Comparison of ENCODE assay signal across 8 mouse cellular contexts in genomic region chr4:147959881-147960831, GRCm38 (mm10). TPM values are rescaled to one million over a fixed set of nuclear protein-coding genes. Genes with fewer than 3 reads are reported as not detected.
DNase-seq lines count a peak whose midpoint lies in the region; ATAC-seq and TF ChIP-seq lines count a peak whose summit lies in the region.

No protein-coding gene starts in this region.

- no peak for TF ChIP-seq POLR2A in testis, adult 2 months (IDR thresholded peaks at IDR 0.05; ENCODE audit: control insufficient read depth, low read depth, low read length)

- no peaks in the 10 kb centered on the region for H3K9me3 ChIP-seq in forebrain, postnatal 0 days (ENCODE audit: low read length)
- no peaks in the 10 kb centered on the region for H3K9me3 ChIP-seq in liver, embryonic 11.5 days (ENCODE audit: control insufficient read depth, low read length)

- peak; percentile 46; the same call in 1 of the 2 replicates for TF ChIP-seq CTCF in testis, adult 2 months (IDR thresholded peaks at IDR 0.05; ENCODE audit: control insufficient read depth, insufficient read depth, insufficient replicate concordance, low read depth, low read length)
- TF ChIP-seq CTCF in forebrain, postnatal 0 days (IDR thresholded peaks at IDR 0.05; ENCODE audit: low read depth), result peak; percentile 82

- no peak overlapping the region for H3K4me2 ChIP-seq in forebrain, postnatal 0 days (ENCODE audit: low read depth)
- no peak overlapping the region for H3K4me2 ChIP-seq in liver, embryonic 11.5 days

- no peak overlapping the region for H3K9ac ChIP-seq in forebrain, postnatal 0 days
- H3K9ac ChIP-seq in liver, embryonic 11.5 days (ENCODE audit: low read depth, low read length), result no peak overlapping the region

- peak; percentile 79 for ATAC-seq in forebrain, postnatal 0 days
- ATAC-seq in inflammation-experienced regulatory T-cells, adult 6 months, result peak; percentile 90
- peak; percentile 53 for ATAC-seq in liver, embryonic 11.5 days (replicated peaks; ENCODE audit: low FRiP score)

- 40% methylated on average over 6 of the region's 6 CpGs for WGBS in forebrain, postnatal 0 days
- 36% methylated on average over 6 of the region's 6 CpGs for WGBS in liver, embryonic 11.5 days

- H3K4me3 ChIP-seq in testis, adult 2 months (ENCODE audit: control insufficient read depth, low read depth, low read length), result no peak overlapping the region
- no peak overlapping the region for H3K4me3 ChIP-seq in forebrain, postnatal 0 days (ENCODE audit: low read depth, low read length)
- H3K4me3 ChIP-seq in liver, embryonic 11.5 days (ENCODE audit: low read depth, low read length), result no peak overlapping the region

- no peak overlapping the region for H3K27ac ChIP-seq in testis, adult 2 months (ENCODE audit: control insufficient read depth, insufficient read depth, low read depth, low read length)
- H3K27ac ChIP-seq in forebrain, postnatal 0 days (ENCODE audit: low read depth, low read length), result no peak overlapping the region
- H3K27ac ChIP-seq in liver, embryonic 11.5 days (ENCODE audit: low read depth, low read length), result no peak overlapping the region

- H3K4me1 ChIP-seq in testis, adult 2 months (ENCODE audit: control insufficient read depth, insufficient read depth, low read length), result peaks cover 5% of the 10 kb centered on the region
- no peaks in the 10 kb centered on the region for H3K4me1 ChIP-seq in forebrain, postnatal 0 days (ENCODE audit: insufficient read depth)
- no peaks in the 10 kb centered on the region for H3K4me1 ChIP-seq in liver, embryonic 11.5 days (replicated peaks; ENCODE audit: control insufficient read depth, insufficient read depth, low read length)

- DNase-seq in testis, postnatal 14 days (ENCODE audit: low spot score), result no peak
- peak; percentile 89 for DNase-seq in c-Kit-positive CD71-negative TER-119-negative erythroid progenitor cells, embryonic 14.5 days (ENCODE audit: low read depth)
- peak; percentile 73 for DNase-seq in forebrain, postnatal 0 days
- peak; percentile 57 for DNase-seq in liver, embryonic 11.5 days (ENCODE audit: low spot score)
- peak; percentile 75 for DNase-seq in naive thymus-derived CD4-positive, alpha-beta T cell, adult 2 months (ENCODE audit: low read depth)
- peak; percentile 68 for DNase-seq in thymus, postnatal 14 days

- H3K36me3 ChIP-seq in testis, adult 2 months (ENCODE audit: control insufficient read depth, insufficient read depth, low read length), result no peaks in the 10 kb centered on the region
- H3K36me3 ChIP-seq in forebrain, postnatal 0 days (ENCODE audit: insufficient read depth), result no peaks in the 10 kb centered on the region
- H3K36me3 ChIP-seq in liver, embryonic 11.5 days (ENCODE audit: control insufficient read depth, insufficient read depth, low read length), result no peaks in the 10 kb centered on the region

- no peaks in the 10 kb centered on the region for H3K27me3 ChIP-seq in testis, adult 2 months (ENCODE audit: control insufficient read depth, insufficient read depth, low read length)
- no peaks in the 10 kb centered on the region for H3K27me3 ChIP-seq in forebrain, postnatal 0 days (ENCODE audit: insufficient read depth, low read length)
- H3K27me3 ChIP-seq in liver, embryonic 11.5 days (replicated peaks; ENCODE audit: control insufficient read depth, insufficient read depth, low read length), result no peaks in the 10 kb centered on the region

RNA-seq across cellular contexts. Expression of gene 2510039O18Rik, which starts 19.5 kb away (rescaled TPM):
- 35.5 and 38.1 TPM in 2 replicates for polyA plus RNA-seq in testis, adult 2 months (2012; rRNA removed)
- 43.4 and 57.7 TPM in 2 replicates for total RNA-seq in forebrain, postnatal 0 days (2014; rRNA removed)
- 12.0 and 12.8 TPM in 2 replicates for polyA plus RNA-seq in forebrain, postnatal 0 days (2015; fragmentation: Nextera tagmentation; extraction: Ambion mirVana)
- polyA plus RNA-seq in inflammation-experienced regulatory T-cells, adult 6 months (2017; shearing (Covaris generic)), result 10 to 100 TPM in 1 of 3 experiments, 1 to 10 TPM in 2; 7.2 to 11.6 (median 8.3) TPM
- 18.6 and 19.2 TPM in 2 replicates for polyA plus RNA-seq in liver, embryonic 11.5 days (2014; fragmentation: Nextera tagmentation; extraction: Ambion mirVana)

RNA-seq across cellular contexts. Expression of gene Plod1, which starts 23.6 kb away (rescaled TPM):
- polyA plus RNA-seq in testis, adult 2 months (2012; rRNA removed), result 7.2 and 8.8 TPM in 2 replicates
- 13.5 and 18.8 TPM in 2 replicates for total RNA-seq in forebrain, postnatal 0 days (2014; rRNA removed)
- 17.3 and 17.9 TPM in 2 replicates for polyA plus RNA-seq in forebrain, postnatal 0 days (2015; fragmentation: Nextera tagmentation; extraction: Ambion mirVana)
- 1 to 10 TPM; 1.3 to 4.5 (median 3.1) TPM for polyA plus RNA-seq in inflammation-experienced regulatory T-cells, adult 6 months (2017; shearing (Covaris generic))
- 32.6 and 33.9 TPM in 2 replicates for polyA plus RNA-seq in liver, embryonic 11.5 days (2014; fragmentation: Nextera tagmentation; extraction: Ambion mirVana)

RNA-seq across cellular contexts. Expression of gene Nppb, which starts 25.4 kb away (rescaled TPM):
- polyA plus RNA-seq in testis, adult 2 months (2012; rRNA removed), result not detected in 2 replicates
- not detected in 2 replicates for total RNA-seq in forebrain, postnatal 0 days (2014; rRNA removed)
- 0.21 TPM in 1 of 2 replicates, not detected in the other for polyA plus RNA-seq in forebrain, postnatal 0 days (2015; fragmentation: Nextera tagmentation; extraction: Ambion mirVana)
- not detected for polyA plus RNA-seq in inflammation-experienced regulatory T-cells, adult 6 months (2017; shearing (Covaris generic))
- 1.1 TPM in 1 of 2 replicates, not detected in the other for polyA plus RNA-seq in liver, embryonic 11.5 days (2014; fragmentation: Nextera tagmentation; extraction: Ambion mirVana)

RNA-seq across cellular contexts. Expression of gene Nppa, which starts 40.4 kb away (rescaled TPM):
- polyA plus RNA-seq in testis, adult 2 months (2012; rRNA removed), result not detected in 2 replicates
- 1.5 TPM in 1 of 2 replicates, not detected in the other for total RNA-seq in forebrain, postnatal 0 days (2014; rRNA removed)
- 1.1 and 2.2 TPM in 2 replicates for polyA plus RNA-seq in forebrain, postnatal 0 days (2015; fragmentation: Nextera tagmentation; extraction: Ambion mirVana)
- polyA plus RNA-seq in inflammation-experienced regulatory T-cells, adult 6 months (2017; shearing (Covaris generic)), result not detected
- 7.2 and 32.9 TPM in 2 replicates for polyA plus RNA-seq in liver, embryonic 11.5 days (2014; fragmentation: Nextera tagmentation; extraction: Ambion mirVana)

RNA-seq across cellular contexts. Expression of gene Mfn2, which starts 55.7 kb away (rescaled TPM):
- 142 and 153 TPM in 2 replicates for polyA plus RNA-seq in testis, adult 2 months (2012; rRNA removed)
- total RNA-seq in forebrain, postnatal 0 days (2014; rRNA removed), result 57.8 and 69.9 TPM in 2 replicates
- 59.4 and 83.3 TPM in 2 replicates for polyA plus RNA-seq in forebrain, postnatal 0 days (2015; fragmentation: Nextera tagmentation; extraction: Ambion mirVana)
- 10 to 100 TPM; 20.5 to 25.5 (median 21.2) TPM for polyA plus RNA-seq in inflammation-experienced regulatory T-cells, adult 6 months (2017; shearing (Covaris generic))
- polyA plus RNA-seq in liver, embryonic 11.5 days (2014; fragmentation: Nextera tagmentation; extraction: Ambion mirVana), result 36.0 and 37.6 TPM in 2 replicates
